Mouse (Mus musculus): ENCODE results near the gene Gm26657.

Gm26657 gene

GRCm38 (mm10) chr4:56740020-56740485 lies at the start of gene Gm26657:
Gene Gm26657, plus strand, starts transcription at chr4:56740070.
- DNase-seq (ENCODE audit: low read depth, low spot score): no peak

GRCm38 (mm10) chr4:56696401-56696800 lies 43.5 kb upstream of the Gm26657 start:
- no peak for DNase-seq (ENCODE audit: low read depth, low spot score)

GRCm38 (mm10) chr4:56698671-56699070 lies 41.2 kb upstream of the Gm26657 start:
- no peak for DNase-seq (ENCODE audit: low read depth, low spot score)

- no peak for DNase-seq (ENCODE audit: low read depth, low spot score)
These were observed 37.6 kb upstream of the Gm26657 start for GRCm38 (mm10) chr4:56702234-56702633.

- peak; percentile 88 for DNase-seq (ENCODE audit: low read depth, low spot score)
These were observed 26.7 kb upstream of the Gm26657 start for GRCm38 (mm10) chr4:56713155-56713554.

GRCm38 (mm10) chr4:56716801-56717200 lies 23.1 kb upstream of the Gm26657 start:
- DNase-seq (ENCODE audit: low read depth, low spot score): no peak

GRCm38 (mm10) chr4:56717932-56718331 lies 21.9 kb upstream of the Gm26657 start:
- DNase-seq (ENCODE audit: low read depth, low spot score): no peak

GRCm38 (mm10) chr4:56718573-56719442 lies 21.1 kb upstream of the Gm26657 start:
- DNase-seq (ENCODE audit: low read depth, low spot score): no peak

GRCm38 (mm10) chr4:56719456-56719855 lies 20.4 kb upstream of the Gm26657 start:
- DNase-seq (ENCODE audit: low read depth, low spot score): no peak

GRCm38 (mm10) chr4:56720403-56720802 lies 19.5 kb upstream of the Gm26657 start:
- DNase-seq (ENCODE audit: low read depth, low spot score): peak; percentile 67

GRCm38 (mm10) chr4:56721469-56721868 lies 18.4 kb upstream of the Gm26657 start:
- peak; percentile 54 for DNase-seq (ENCODE audit: low read depth, low spot score)

- no peak for DNase-seq (ENCODE audit: low read depth, low spot score)
These were observed 17.5 kb upstream of the Gm26657 start for GRCm38 (mm10) chr4:56722346-56722745.

GRCm38 (mm10) chr4:56723237-56723636 lies 16.6 kb upstream of the Gm26657 start:
- no peak for DNase-seq (ENCODE audit: low read depth, low spot score)

GRCm38 (mm10) chr4:56725839-56726238 lies 14.0 kb upstream of the Gm26657 start:
- DNase-seq (ENCODE audit: low read depth, low spot score): peak; percentile 61

- DNase-seq (ENCODE audit: low read depth, low spot score): no peak
These were observed 741 bp downstream of the Gm26657 start for GRCm38 (mm10) chr4:56740611-56741010.

GRCm38 (mm10) chr4:56741041-56741493 lies 1.2 kb downstream of the Gm26657 start, which contains the start of gene Actl7b:
Gene Actl7b, minus strand, starts transcription at chr4:56741443.
- no peak for DNase-seq (ENCODE audit: low read depth, low spot score)

GRCm38 (mm10) chr4:56742698-56743097 lies 2.8 kb downstream of the Gm26657 start:
- no peak for DNase-seq (ENCODE audit: low read depth, low spot score)

- DNase-seq (ENCODE audit: low read depth, low spot score): no peak
These were observed 3.7 kb downstream of the Gm26657 start, which contains the start of gene Actl7a for GRCm38 (mm10) chr4:56743363-56744195. Gene Actl7a, plus strand, starts transcription at chr4:56743413.

GRCm38 (mm10) chr4:56746345-56746744 lies 6.5 kb downstream of the Gm26657 start:
- DNase-seq (ENCODE audit: low read depth, low spot score): no peak

GRCm38 (mm10) chr4:56747456-56747855 lies 7.6 kb downstream of the Gm26657 start:
- DNase-seq (ENCODE audit: low read depth, low spot score): no peak

- DNase-seq (ENCODE audit: low read depth, low spot score): no peak
These were observed 16.2 kb downstream of the Gm26657 start for GRCm38 (mm10) chr4:56756021-56756420.

- DNase-seq (ENCODE audit: low read depth, low spot score): peak; percentile 10
These were observed 17.2 kb downstream of the Gm26657 start for GRCm38 (mm10) chr4:56756966-56757600.
